Mouse (Mus musculus) bone marrow, adult 2 months (tissue): ENCODE measurements around the gene Gcsh.

Experiments
- CTCF ChIP-seq: fragments of 200-500 bp; IDR thresholded peaks from 2 replicates; pipeline ENCODE4 v1.5.1; 2011; ENCODE audit warnings: low read length, control low read depth; ENCODE audit not compliant: control insufficient read depth, insufficient read depth
- POLR2A ChIP-seq: fragments of 200-500 bp; IDR thresholded peaks from 2 replicates; pipeline ENCODE4 v1.6.1; 2011; ENCODE audit warnings: low read depth, mild to moderate bottlenecking, control low read depth, low read length, borderline replicate concordance; ENCODE audit not compliant: control insufficient read depth

DNA sequence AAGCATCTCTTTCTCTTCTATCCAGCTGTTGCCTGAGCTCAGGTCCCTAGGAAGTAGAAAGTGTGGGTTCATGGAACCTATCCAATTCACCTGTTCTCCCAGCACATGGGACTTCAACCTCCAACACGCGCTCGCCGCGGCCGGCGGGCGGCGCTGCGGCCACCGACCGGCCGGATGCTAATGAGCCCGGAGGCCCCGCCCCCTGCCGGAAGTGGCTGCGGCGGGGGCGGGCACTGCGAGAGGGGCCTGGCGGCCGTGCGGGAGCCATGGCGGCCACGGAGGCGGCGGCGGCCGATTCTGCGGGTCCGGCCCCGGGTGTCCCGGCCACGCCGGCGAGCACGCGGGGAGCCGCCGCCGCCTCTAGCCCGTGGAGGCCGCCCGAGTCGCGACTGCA, 50.2 kb downstream of the Gcsh start, which contains the start of gene Atmin:
- TF ChIP-seq CTCF (peak; percentile 58), POLR2A (no peak)
